In genomic region chr10:18061533-18061932, GRCm38 (mm10) we compare ENCODE assay signal across 16 mouse cellular contexts.
"Had no signal": no experiment of that assay in that cellular context is flagged by ENCODE, and none has a peak within 500 bp of the region (broad histone marks: within the 10 kb centered on the region; RNA-seq: fewer than 3 reads in every experiment).

No protein-coding gene starts in this region.

- H3K27me3 ChIP-seq: limb, embryonic 13.5 days; liver, embryonic 13.5 days; midbrain, embryonic 13.5 days had no signal

- H3K4me3 ChIP-seq: layer of hippocampus, adult 2 months; limb, embryonic 10.5 days; limb, embryonic 13.5 days; liver, embryonic 13.5 days; midbrain, embryonic 13.5 days had no signal

- H3K4me2 ChIP-seq: limb, embryonic 13.5 days; liver, embryonic 13.5 days; midbrain, embryonic 13.5 days had no signal

- H3K9me3 ChIP-seq: limb, embryonic 10.5 days; limb, embryonic 13.5 days; liver, embryonic 13.5 days; midbrain, embryonic 13.5 days had no signal

- H3K27ac ChIP-seq: kidney, postnatal 0 days; layer of hippocampus, adult 2 months; limb, embryonic 10.5 days; limb, embryonic 13.5 days; liver, embryonic 13.5 days; midbrain, embryonic 13.5 days; stomach, postnatal 0 days had no signal

- H3K9ac ChIP-seq: limb, embryonic 13.5 days; liver, embryonic 13.5 days; midbrain, embryonic 13.5 days had no signal

- ATAC-seq: midbrain, embryonic 13.5 days had no signal

- DNase-seq: kidney, adult 2 months; kidney, postnatal 25 days; layer of hippocampus, adult 9-11 months; liver, embryonic 13.5 days; lung, adult 2 months; lung, postnatal 14 days; lung, postnatal 4 days; thymus, adult 2 months; thymus, postnatal 14 days; thymus, postnatal 4 days had no signal

- H3K36me3 ChIP-seq: limb, embryonic 10.5 days; limb, embryonic 13.5 days; liver, embryonic 13.5 days; midbrain, embryonic 13.5 days had no signal
